Mouse (Mus musculus) liver, adult 2 months (tissue): ENCODE data around the gene Pus10.

Experiments
- CTCF ChIP-seq: fragments of 200-500 bp; IDR thresholded peaks from 2 replicates; pipeline ENCODE4 v1.5.1; 2011; ENCODE audit warnings: low read depth, low read length, control low read depth
- POLR2A ChIP-seq: fragments of 200-500 bp; IDR thresholded peaks from 2 replicates; pipeline ENCODE4 v1.6.1; 2011; ENCODE audit warnings: low read length, control low read depth; ENCODE audit not compliant: insufficient read depth; ENCODE audit errors: extremely low read depth

DNA sequence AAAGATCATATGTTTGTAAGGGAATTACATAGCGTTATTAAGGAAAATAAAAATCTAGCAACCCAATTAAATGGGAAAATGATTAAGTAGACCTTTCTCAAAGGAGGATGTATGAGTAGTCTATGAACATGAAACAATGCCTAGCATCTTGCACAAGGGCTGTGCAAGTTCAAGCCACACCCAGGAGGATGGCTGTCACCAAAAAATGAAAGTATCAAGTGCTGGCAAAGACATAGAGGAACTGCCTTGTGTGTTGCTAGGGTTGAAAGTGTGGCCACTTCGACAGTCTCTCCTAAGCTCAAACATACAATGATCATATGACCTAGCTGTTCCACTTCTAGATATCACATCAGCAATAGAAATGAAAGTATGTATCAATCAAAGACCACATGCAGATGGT is 53.4 kb downstream of the Pus10 start:
- TF ChIP-seq CTCF, result no peak
- TF ChIP-seq POLR2A, result no peak
